Mouse (Mus musculus): ENCODE measurements at regions not wholly inside any gene's neighbourhood (a gene's known extent, or its start where the extent isn't known, plus 50 kb on each side); places are given as distances from the start of the nearest gene placed in this dataset.

GRCm38 (mm10) chr9:47439506-47439905, 90.5 kb upstream of the Cadm1 start:
- no peak for DNase-seq (ENCODE audit: low read depth)

GRCm38 (mm10) chr9:47440128-47440527, 89.8 kb upstream of the Cadm1 start:
- DNase-seq (ENCODE audit: low read depth): no peak

- DNase-seq (ENCODE audit: low read depth): no peak
These were observed 88.8 kb upstream of the Cadm1 start for GRCm38 (mm10) chr9:47441155-47441554.

- DNase-seq (ENCODE audit: low read depth): no peak
These were observed 85.8 kb upstream of the Cadm1 start for GRCm38 (mm10) chr9:47444168-47444567.

GRCm38 (mm10) chr9:47444752-47445151, 85.2 kb upstream of the Cadm1 start:
- DNase-seq (ENCODE audit: low read depth): no peak

GRCm38 (mm10) chr9:47445332-47445731, 84.6 kb upstream of the Cadm1 start:
- peak; percentile 3 for DNase-seq (ENCODE audit: low read depth)

GRCm38 (mm10) chr9:47452752-47453151, 77.2 kb upstream of the Cadm1 start:
- DNase-seq (ENCODE audit: low read depth): no peak

GRCm38 (mm10) chr9:47458721-47459418, 71.1 kb upstream of the Cadm1 start:
- DNase-seq (ENCODE audit: low read depth): no peak

- DNase-seq (ENCODE audit: low read depth): no peak
These were observed 70.4 kb upstream of the Cadm1 start for GRCm38 (mm10) chr9:47459461-47460049.

- no peak for DNase-seq (ENCODE audit: low read depth)
These were observed 69.7 kb upstream of the Cadm1 start for GRCm38 (mm10) chr9:47460241-47460640.

- no peak for DNase-seq (ENCODE audit: low read depth)
These were observed 68.1 kb upstream of the Cadm1 start for GRCm38 (mm10) chr9:47461915-47462314.

- no peak for DNase-seq (ENCODE audit: low read depth)
These were observed 63.2 kb upstream of the Cadm1 start for GRCm38 (mm10) chr9:47466767-47467166.

GRCm38 (mm10) chr9:47467815-47468214, 62.2 kb upstream of the Cadm1 start:
- DNase-seq (ENCODE audit: low read depth): no peak

- no peak for DNase-seq (ENCODE audit: low read depth)
These were observed 60.4 kb upstream of the Cadm1 start for GRCm38 (mm10) chr9:47469576-47469975.

- no peak for DNase-seq (ENCODE audit: low read depth)
These were observed 59.2 kb upstream of the Cadm1 start for GRCm38 (mm10) chr9:47470741-47471140.

- no peak for DNase-seq (ENCODE audit: low read depth)
These were observed 58.1 kb upstream of the Cadm1 start for GRCm38 (mm10) chr9:47471767-47472420.

- no peak for DNase-seq (ENCODE audit: low read depth)
These were observed 56.1 kb upstream of the Cadm1 start for GRCm38 (mm10) chr9:47473776-47474365.

GRCm38 (mm10) chr9:47474776-47475175, 55.2 kb upstream of the Cadm1 start:
- DNase-seq (ENCODE audit: low read depth): no peak

- DNase-seq (ENCODE audit: low read depth): no peak
These were observed 52.1 kb upstream of the Cadm1 start for GRCm38 (mm10) chr9:47477889-47478288.

Measured in 416B (cell line).